Mouse (Mus musculus) spleen, adult 2 months (tissue): ENCODE data around the gene Lrrk2. TPM values are rescaled to one million over a fixed set of nuclear protein-coding genes. Genes with fewer than 3 reads are reported as not detected.

Experiments
- DNase-seq, 2 experiments: peaks; one replicate each; pipeline versions ENCODE4 v3.0.0 to v3.0.0-alpha.2; 2012 to 2021; ENCODE audit warnings: low spot score in 2 of 2, low read depth in 1 of 2
- H3K27ac ChIP-seq: fragments of 200-500 bp; 2 replicates; pipeline ENCODE4 v1.5.1; 2012; ENCODE audit warnings: low read length, inconsistent platforms; ENCODE audit not compliant: insufficient read depth
- H3K27me3 ChIP-seq: fragments of 200-500 bp; 2 replicates; pipeline ENCODE4 v1.6.1; 2012; ENCODE audit warnings: mild to moderate bottlenecking, moderate library complexity, low read length, inconsistent platforms; ENCODE audit not compliant: control insufficient read depth, insufficient read depth
- H3K36me3 ChIP-seq: fragments of 200-500 bp; 2 replicates; pipeline ENCODE4 v1.6.1; 2012; ENCODE audit warnings: mild to moderate bottlenecking, low read length, inconsistent platforms; ENCODE audit not compliant: control insufficient read depth, insufficient read depth
- H3K4me1 ChIP-seq: fragments of 200-500 bp; 2 replicates; pipeline ENCODE4 v1.6.1; 2011; ENCODE audit warnings: inconsistent platforms; ENCODE audit not compliant: control insufficient read depth, insufficient read depth, insufficient read length
- H3K4me3 ChIP-seq: fragments of 200-500 bp; 2 replicates; pipeline ENCODE4 v1.5.1; 2011; ENCODE audit warnings: mild to moderate bottlenecking, inconsistent platforms; ENCODE audit not compliant: insufficient read depth, insufficient read length; ENCODE audit errors: extremely low read depth
- CTCF ChIP-seq: fragments of 200-500 bp; IDR thresholded peaks from 2 replicates; pipeline ENCODE4 v1.5.1; 2011; ENCODE audit warnings: mild to moderate bottlenecking, inconsistent platforms; ENCODE audit not compliant: insufficient read depth, insufficient read length, insufficient replicate concordance; ENCODE audit errors: extremely low read depth
- POLR2A ChIP-seq: fragments of 200-500 bp; IDR thresholded peaks from 2 replicates; pipeline ENCODE4 v1.6.1; 2011; ENCODE audit warnings: low read depth, low read length, inconsistent platforms
- WGBS: fragments of 180-500 bp; shearing (Covaris S2); methylation state at CpG from one replicate; pipeline ENCODE4 v1.1.7; 2018; 5-methylcytosine and 5-hydroxymethylcytosine counted together
- polyA plus RNA-seq: library from polyadenylated mRNA; depleted of rRNA; stranded (reverse); fragments of >200 nt; gene quantifications from 2 replicates; pipeline ENCODE4 v1.2.3, GENCODE M21; 2012

Lrrk2 gene
- polyA plus RNA-seq, 1 experiment = 9.7 TPM

- DNase-seq = peak; percentile 24 to 67
- WGBS = 23% methylated on average over 2 of the region's 2 CpGs
- H3K27ac ChIP-seq = no peak overlapping the region
- H3K4me3 ChIP-seq = no peak overlapping the region
- TF ChIP-seq CTCF = no peak
- no peak for TF ChIP-seq POLR2A
- peaks cover 26% of the 10 kb centered on the region for H3K36me3 ChIP-seq
- no peaks in the 10 kb centered on the region for H3K27me3 ChIP-seq
- H3K4me1 ChIP-seq = peaks cover 17% of the 10 kb centered on the region
Observed at GRCm38 (mm10) chr15:91680116-91680515, 7.1 kb downstream of the Lrrk2 start.

GRCm38 (mm10) chr15:91685880-91686563 is 13.0 kb downstream of the Lrrk2 start:
- H3K4me3 ChIP-seq = no peak overlapping the region
- H3K27me3 ChIP-seq = no peaks in the 10 kb centered on the region
- peaks cover 5% of the 10 kb centered on the region for H3K4me1 ChIP-seq
- TF ChIP-seq CTCF (no peak), POLR2A (no peak)
- no peak overlapping the region for H3K27ac ChIP-seq
- 68% methylated on average over 7 of the region's 7 CpGs for WGBS
- DNase-seq = no peak
- H3K36me3 ChIP-seq = peaks cover 36% of the 10 kb centered on the region

- Histone ChIP-seq H3K4me1 (no peaks in the 10 kb centered on the region), H3K27me3 (no peaks in the 10 kb centered on the region), H3K4me3 (no peak overlapping the region), H3K27ac (no peak overlapping the region), H3K36me3 (peaks cover 16% of the 10 kb centered on the region)
- no peak for TF ChIP-seq POLR2A
- no peak for TF ChIP-seq CTCF
- WGBS = 88% methylated on average over 9 of the region's 9 CpGs
- no peak for DNase-seq
Observed at GRCm38 (mm10) chr15:91690648-91691047, 17.7 kb downstream of the Lrrk2 start.

- no peaks in the 10 kb centered on the region for H3K4me1 ChIP-seq
- H3K4me3 ChIP-seq = no peak overlapping the region
- DNase-seq = no peak
- H3K36me3 ChIP-seq = peaks cover 16% of the 10 kb centered on the region
- no peak overlapping the region for H3K27ac ChIP-seq
- no peak for TF ChIP-seq CTCF
- TF ChIP-seq POLR2A = no peak
- no peaks in the 10 kb centered on the region for H3K27me3 ChIP-seq
- 84% methylated on average over 1 of the region's 1 CpGs for WGBS
Observed at GRCm38 (mm10) chr15:91693051-91693450, 20.1 kb downstream of the Lrrk2 start.

GRCm38 (mm10) chr15:91693856-91694255 is 20.9 kb downstream of the Lrrk2 start:
- Histone ChIP-seq H3K4me3 (no peak overlapping the region), H3K4me1 (no peaks in the 10 kb centered on the region), H3K36me3 (peaks cover 13% of the 10 kb centered on the region), H3K27ac (no peak overlapping the region), H3K27me3 (no peaks in the 10 kb centered on the region)
- TF ChIP-seq POLR2A (no peak), CTCF (no peak)
- WGBS = 97% methylated on average over 2 of the region's 2 CpGs
- no peak for DNase-seq

GRCm38 (mm10) chr15:91700841-91701240 is 27.9 kb downstream of the Lrrk2 start:
- no peaks in the 10 kb centered on the region for H3K4me1 ChIP-seq
- no peak overlapping the region for H3K4me3 ChIP-seq
- peaks cover 25% of the 10 kb centered on the region for H3K36me3 ChIP-seq
- no peaks in the 10 kb centered on the region for H3K27me3 ChIP-seq
- no peak for DNase-seq
- WGBS = 86% methylated on average over 1 of the region's 1 CpGs
- TF ChIP-seq CTCF (no peak), POLR2A (no peak)
- no peak overlapping the region for H3K27ac ChIP-seq

- DNase-seq = peak in 1 of 2 experiments; percentile 10
Observed at GRCm38 (mm10) chr15:91702991-91703715, 30.2 kb downstream of the Lrrk2 start.

More at GRCm38 (mm10) chr15:91702991-91703715, 30.2 kb downstream of the Lrrk2 start:
- WGBS = 27% methylated on average over 8 of the region's 8 CpGs
- TF ChIP-seq CTCF (peak; percentile 24; the same call in 1 of the 2 replicates), POLR2A (no peak)
- no peak overlapping the region for H3K4me3 ChIP-seq
- H3K27ac ChIP-seq = peak overlapping the region; percentile 38
- H3K27me3 ChIP-seq = no peaks in the 10 kb centered on the region
- H3K4me1 ChIP-seq = no peaks in the 10 kb centered on the region
- peaks cover 32% of the 10 kb centered on the region for H3K36me3 ChIP-seq
